Mouse (Mus musculus) lung, postnatal 36 days (tissue): ENCODE data around the gene Patj.

Experiments used
- DNase-seq: peaks from one replicate; pipeline ENCODE4 v3.0.0; 2022; ENCODE audit warnings: mixed read lengths

Patj gene

DNA sequence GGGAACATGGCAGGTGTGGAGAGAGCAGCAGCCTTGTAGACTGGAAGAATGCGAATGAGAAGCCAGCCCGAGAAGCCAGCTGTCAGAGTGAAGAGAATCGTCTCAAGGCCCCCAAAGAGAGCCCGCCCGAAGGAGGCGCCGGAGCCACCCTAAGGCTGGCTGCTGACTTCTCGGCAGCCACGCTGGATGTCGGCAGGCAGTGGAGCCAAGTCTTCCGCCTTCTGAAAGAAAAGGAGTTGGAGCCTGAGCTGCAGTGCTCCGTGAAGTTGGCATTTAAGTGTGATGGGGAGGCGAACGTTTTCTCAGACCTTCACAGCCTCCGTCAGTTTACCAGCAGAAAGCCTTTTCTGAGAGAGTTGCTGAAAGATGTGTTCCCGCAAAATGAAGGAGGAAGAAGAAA is 338.1 kb downstream of the Patj start:
- no peak for DNase-seq

DNA sequence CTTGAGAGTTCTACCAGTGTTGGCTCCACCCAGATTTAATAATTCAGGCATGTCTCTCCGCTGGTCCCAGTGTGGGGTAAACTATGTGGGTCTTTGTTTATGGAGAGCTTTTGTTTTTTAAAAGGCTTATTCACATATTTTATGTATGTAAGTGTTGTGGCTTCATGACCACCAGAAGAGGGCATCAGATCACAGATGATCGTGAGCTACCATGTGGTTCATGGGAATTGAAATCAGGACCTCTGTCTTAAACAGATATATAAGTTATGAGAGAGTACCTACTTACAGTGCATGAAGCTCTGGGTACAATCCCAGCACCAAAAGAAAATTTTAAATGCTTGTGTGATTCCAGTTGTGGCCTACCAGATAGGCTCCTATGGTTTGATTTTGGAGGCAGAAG is 344.2 kb downstream of the Patj start:
- peak; percentile 23 for DNase-seq

DNA sequence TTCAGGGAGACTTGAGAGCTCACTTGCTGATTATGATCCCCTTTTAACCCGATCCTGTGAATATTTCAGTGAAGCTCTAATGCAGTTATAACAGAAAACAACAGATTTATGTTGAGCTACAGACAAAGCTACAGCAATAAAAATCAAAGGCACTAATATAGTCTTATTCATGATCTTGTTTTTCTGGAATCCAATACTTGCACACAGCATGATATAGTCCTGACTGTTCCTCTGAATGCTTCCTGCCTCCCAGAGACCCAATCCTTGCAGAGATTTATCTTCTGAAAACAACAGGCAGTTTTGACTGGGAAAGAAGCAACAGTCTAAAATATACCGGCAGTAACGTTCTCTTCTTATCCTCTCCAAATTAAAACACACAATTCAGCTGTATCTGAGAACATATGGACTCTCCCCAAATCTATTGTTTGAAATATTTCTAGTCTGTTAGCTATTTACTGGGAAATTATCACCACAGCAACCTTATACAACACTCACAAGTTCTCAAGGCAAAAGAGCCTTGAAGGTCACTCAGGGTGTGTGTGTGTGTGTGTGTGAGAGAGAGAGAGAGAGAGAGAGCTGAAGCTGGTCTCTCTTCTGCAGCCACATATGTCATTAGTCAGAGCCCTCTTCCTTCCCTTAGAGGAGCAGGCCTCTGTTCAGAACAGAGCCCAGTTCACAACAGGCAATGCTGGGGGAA is 347.8 kb downstream of the Patj start:
- DNase-seq: no peak

DNA sequence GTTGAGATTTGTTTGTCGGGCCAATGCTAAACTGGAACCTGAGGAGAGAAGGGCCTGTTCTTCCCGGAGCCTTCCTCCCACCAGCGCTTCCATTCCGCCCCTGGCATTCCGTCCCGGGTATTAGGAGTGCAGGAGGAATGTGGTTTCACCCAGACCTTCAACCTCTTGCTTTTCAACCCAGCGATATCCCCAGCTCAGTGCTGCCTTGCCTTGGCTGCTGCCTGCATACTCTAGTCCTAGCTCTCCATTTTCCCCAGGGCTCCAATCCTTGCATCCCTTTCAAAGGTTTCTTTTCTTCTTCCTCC is 348.3 kb downstream of the Patj start:
- no peak for DNase-seq

DNA sequence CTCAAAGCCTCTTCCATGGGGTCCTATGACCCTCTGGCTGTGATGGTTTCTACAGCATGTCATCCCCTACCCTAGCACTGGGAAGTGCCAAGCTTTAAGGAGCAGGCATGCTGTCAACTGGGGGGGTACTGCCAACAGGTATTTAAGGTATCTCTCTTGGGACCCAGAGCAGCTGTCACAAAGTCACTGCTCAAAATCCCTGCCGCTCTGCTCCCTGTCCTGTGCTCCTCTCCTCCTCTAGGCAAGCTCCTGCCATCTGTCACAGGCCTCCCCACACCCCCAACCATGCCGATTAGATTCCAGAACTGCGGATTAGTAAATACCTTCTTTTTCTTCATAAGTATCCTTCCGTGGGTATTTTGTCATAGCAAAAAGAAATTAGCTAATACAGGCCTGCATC is 358.9 kb downstream of the Patj start:
- no peak for DNase-seq

DNA sequence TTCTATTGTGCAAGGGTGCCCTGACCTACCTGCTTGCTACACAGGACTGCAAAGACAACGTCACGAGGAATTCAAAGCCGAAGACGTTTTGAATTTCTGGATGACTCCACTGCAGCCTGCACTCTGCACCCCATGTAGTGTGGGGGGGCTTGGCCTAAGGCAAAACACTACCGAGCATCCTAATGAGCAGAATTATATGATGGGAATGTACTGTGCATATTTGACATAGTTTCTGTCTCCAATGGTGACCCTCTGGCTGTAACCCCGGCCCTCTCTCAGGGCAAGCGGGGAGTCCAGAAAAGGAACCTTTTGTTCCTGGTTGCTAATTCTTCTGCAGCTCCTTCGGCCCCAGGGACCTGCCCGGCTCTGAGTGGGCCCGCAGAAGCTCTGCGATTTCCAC is 360.6 kb downstream of the Patj start:
- DNase-seq: no peak

DNA sequence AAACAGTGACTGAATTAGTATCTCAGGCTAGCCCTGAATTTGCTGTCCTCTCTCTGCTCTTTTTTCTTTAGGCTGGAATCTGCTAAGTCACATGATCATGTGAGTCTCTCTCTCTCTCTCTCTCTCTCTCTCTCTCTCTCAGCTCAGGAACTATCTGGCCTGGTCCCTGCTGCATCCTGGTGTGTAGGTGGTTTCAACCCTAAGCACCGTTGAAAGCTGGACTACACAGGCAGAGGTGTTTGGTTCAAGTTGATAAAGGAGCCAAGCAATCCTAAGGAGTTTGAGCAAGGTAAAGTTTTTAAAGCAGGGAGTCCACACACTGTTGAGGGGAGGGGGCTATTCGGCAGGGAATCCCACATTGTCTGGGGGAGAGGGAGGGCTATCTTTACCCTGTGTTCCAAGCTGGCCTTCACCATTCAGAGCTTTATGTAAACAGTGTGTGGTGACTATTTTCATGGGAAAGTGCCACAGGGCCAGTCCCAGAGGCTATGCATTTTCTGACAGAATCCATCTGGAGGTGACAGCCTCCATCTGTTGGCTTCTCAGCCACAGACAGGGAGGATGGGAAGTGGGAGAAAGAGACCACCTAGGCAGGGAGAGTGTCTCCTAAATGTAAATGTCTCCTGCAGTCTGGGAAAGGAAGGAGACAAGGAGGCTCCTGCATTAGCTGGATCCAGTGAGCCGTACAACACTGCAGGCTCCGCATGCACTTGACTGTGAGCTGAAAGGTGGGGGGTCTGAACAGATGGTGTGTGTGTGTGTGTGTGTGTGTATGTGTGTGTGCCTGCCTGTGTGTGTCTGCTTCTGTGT is 362.6 kb downstream of the Patj start:
- DNase-seq: peak; percentile 27

DNA sequence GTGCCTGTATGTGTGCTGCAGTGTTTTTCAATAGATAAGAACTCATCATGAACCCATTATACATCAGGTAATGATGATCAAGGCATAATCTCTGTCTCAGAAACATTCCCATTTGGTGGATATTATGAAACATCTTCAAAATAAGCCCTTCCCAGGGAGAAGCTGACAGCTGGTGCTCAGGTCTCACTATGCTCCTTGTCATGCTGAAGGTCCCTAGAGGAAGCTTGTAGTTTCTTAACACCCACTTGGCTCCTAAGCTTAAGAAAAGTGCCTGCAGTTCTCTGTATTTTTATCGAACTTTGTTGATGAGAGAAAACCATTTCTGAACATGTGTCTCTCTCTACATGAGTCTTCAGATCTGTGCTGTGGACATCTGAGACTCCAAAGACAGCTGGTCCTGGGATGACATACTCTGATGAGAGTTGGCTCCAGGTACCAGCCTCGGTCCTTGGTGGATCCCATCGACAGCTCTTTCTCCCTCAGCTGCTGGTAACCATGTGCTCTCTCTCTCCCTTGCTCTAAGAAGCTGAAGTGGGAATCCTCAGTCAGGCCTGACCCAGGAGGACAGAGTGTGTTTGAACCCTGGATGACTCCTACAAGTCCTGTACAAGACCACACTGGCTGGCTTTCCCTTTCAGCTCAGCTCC is 363.4 kb downstream of the Patj start:
- DNase-seq: peak; percentile 4

DNA sequence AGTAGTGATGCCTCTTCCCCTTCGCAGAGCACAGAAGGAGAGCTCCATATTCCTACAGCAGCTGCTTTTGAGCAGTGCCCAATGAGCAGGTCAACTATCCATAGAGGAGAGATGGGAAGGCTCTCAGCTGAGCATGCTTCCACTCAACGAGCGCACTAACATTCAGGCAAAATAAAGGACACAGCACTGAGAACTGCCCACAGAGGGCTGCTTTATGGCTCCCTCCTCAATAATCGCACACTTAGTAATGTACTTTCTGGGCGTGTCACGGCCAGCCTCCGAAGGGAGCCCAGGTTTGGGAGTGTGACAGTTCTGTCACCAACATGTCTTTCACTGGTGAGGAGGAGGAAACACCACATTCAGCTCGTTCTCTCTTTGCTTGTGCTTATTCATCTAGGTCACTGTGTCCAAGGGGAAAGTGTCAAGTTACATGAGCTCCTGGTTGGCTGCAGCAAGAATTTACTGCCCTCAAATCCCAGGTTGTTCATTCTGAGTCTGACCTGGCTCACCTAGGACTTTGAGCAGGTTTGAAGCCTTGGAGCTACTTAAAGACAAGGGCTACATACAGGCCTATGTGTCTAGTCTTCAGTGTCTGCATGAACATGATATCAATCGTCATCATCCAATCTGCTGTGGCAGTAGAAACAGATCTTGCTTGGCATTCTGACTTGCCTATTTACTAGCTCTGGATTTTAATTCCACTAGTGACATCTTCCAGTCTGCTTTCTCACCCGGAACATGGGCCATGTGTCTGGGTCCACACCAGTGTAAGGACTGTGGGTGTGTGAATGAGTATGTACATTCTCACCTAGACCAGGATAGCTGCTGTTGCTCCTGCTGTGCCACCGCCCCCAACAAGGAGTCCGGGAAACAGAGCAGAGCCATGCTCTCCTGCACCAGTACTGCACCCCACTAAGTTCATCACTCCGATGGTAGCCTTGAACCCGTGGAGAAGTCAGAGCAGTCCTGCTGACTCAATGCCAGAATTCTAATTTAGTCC is 371.8 kb downstream of the Patj start:
- DNase-seq: no peak
